Mouse (Mus musculus) kidney, embryonic 15.5 days (tissue): ENCODE measurements around the gene BC028528. TPM values are rescaled to one million over a fixed set of nuclear protein-coding genes. Genes with fewer than 3 reads are reported as not detected.
"Not testable (repeated sequence)": the region's sequence is repeated elsewhere in the genome, so short reads cannot be mapped to it uniquely, and the experiment has no call there.

Experiments
- ATAC-seq: fragments of 200-750 bp; cut with Nextera tagmentation; replicated peaks from 2 replicates; pipeline ENCODE4 v1.8.0; 2017; ENCODE audit warnings: moderate TSS enrichment; ENCODE audit not compliant: low FRiP score
- H3K27ac ChIP-seq: fragments of 300-500 bp; sonication (generic); 2 replicates; pipeline ENCODE4 v1.5.1; 2015; ENCODE audit warnings: mild to moderate bottlenecking, inconsistent platforms
- H3K27me3 ChIP-seq: fragments of 300-500 bp; sonication (generic); 2 replicates; pipeline ENCODE4 v1.6.1; 2015; ENCODE audit warnings: inconsistent platforms
- H3K36me3 ChIP-seq: fragments of 300-500 bp; sonication (generic); 2 replicates; pipeline ENCODE4 v1.6.1; 2015; ENCODE audit warnings: inconsistent platforms
- H3K4me1 ChIP-seq: fragments of 300-500 bp; sonication (generic); 2 replicates; pipeline ENCODE4 v1.6.1; 2015; ENCODE audit warnings: inconsistent platforms
- H3K4me2 ChIP-seq: fragments of 300-500 bp; sonication (generic); 2 replicates; pipeline ENCODE4 v1.6.1; 2015; ENCODE audit warnings: moderate library complexity, mild to moderate bottlenecking, inconsistent platforms
- H3K4me3 ChIP-seq: fragments of 300-500 bp; sonication (generic); replicated peaks from 2 replicates; pipeline ENCODE4 v1.5.1; 2015; ENCODE audit warnings: mild to moderate bottlenecking, inconsistent platforms
- H3K9ac ChIP-seq: fragments of 300-500 bp; sonication (generic); 2 replicates; pipeline ENCODE4 v1.6.1; 2015; ENCODE audit warnings: mild to moderate bottlenecking, inconsistent platforms
- H3K9me3 ChIP-seq: fragments of 300-500 bp; sonication (generic); replicated peaks from 2 replicates; pipeline ENCODE4 v1.6.1; 2016; ENCODE audit warnings: inconsistent platforms
- WGBS: fragments of 180-500 bp; shearing (Covaris S2); methylation state at CpG from one replicate; pipeline ENCODE4 v1.1.7; 2015; ENCODE audit warnings: mixed read lengths; 5-methylcytosine and 5-hydroxymethylcytosine counted together
- polyA plus RNA-seq: library from polyadenylated mRNA; unstranded; fragments of >200 nt; fragmentation: Nextera tagmentation; extraction: Ambion mirVana; gene quantifications from 2 replicates; pipeline ENCODE4 v1.2.1, GENCODE M21; 2015

Gene BC028528
- polyA plus RNA-seq, 1 experiment from 2014 or later: 42.3 TPM

- H3K4me3 ChIP-seq: peak overlapping the region; percentile 38
- H3K36me3 ChIP-seq: no peaks in the 10 kb centered on the region
- no peaks in the 10 kb centered on the region for H3K9me3 ChIP-seq
- H3K4me1 ChIP-seq: peaks cover 75% of the 10 kb centered on the region
- H3K27me3 ChIP-seq: peaks cover 12% of the 10 kb centered on the region
- peak; percentile 47 for ATAC-seq
- 3% methylated on average over 14 of the region's 15 CpGs for WGBS
- H3K9ac ChIP-seq: peak overlapping the region; percentile 36; the same call in 1 of the 2 replicates
- peak overlapping the region; percentile 64; the same call in 1 of the 2 replicates for H3K27ac ChIP-seq
- peak overlapping the region; percentile 76 for H3K4me2 ChIP-seq
Observed at GRCm38 (mm10) chr3:95903753-95904502, 12.1 kb upstream of the BC028528 start.

DNA sequence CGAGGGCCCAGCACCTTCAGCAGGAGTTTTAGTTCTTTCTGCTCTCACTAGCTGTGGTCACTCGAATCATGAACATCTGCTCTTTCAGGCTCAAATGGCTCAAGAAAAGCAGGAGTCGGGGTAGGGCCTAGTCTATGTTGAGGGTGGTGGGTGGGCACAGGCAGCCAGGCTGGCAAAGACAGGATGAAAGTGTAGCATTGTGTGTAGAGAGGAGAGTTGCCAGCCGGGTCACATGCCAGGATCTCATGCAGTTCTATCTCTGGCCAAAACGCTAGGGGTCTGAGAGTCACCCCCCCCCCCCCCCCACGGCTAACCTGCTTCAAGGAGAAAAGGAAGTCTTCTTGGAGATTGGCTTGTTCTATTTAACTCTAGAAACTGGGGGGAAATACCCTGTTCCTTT, 10.8 kb upstream of the BC028528 start:
- no peaks in the 10 kb centered on the region for H3K9me3 ChIP-seq
- ATAC-seq: no peak
- H3K27ac ChIP-seq: peak overlapping the region; percentile 72
- peaks cover 9% of the 10 kb centered on the region; the same call in 1 of the 2 replicates for H3K36me3 ChIP-seq
- peaks cover 77% of the 10 kb centered on the region for H3K4me1 ChIP-seq
- peaks cover 12% of the 10 kb centered on the region for H3K27me3 ChIP-seq
- 21% methylated on average over 6 of the region's 6 CpGs for WGBS
- H3K4me2 ChIP-seq: peak overlapping the region; percentile 76
- H3K4me3 ChIP-seq: no peak overlapping the region
- no peak overlapping the region for H3K9ac ChIP-seq

DNA sequence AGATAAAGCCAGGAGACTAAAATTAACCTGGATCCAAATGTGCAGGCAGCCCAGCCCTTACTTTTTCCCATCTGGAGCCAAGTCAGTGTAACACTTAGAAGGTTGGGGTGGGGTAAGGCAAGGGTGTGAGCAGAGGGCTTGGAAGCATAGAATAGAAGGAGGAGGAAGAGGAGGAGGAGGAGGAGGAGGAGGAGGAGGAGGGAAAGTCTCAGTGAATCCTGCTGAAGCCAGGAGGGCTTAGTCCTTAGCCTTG, 10.5 kb upstream of the BC028528 start:
- H3K27ac ChIP-seq: peak overlapping the region; percentile 72
- peaks cover 76% of the 10 kb centered on the region for H3K4me1 ChIP-seq
- no peak overlapping the region for H3K9ac ChIP-seq
- peaks cover 12% of the 10 kb centered on the region; the same call in 1 of the 2 replicates for H3K27me3 ChIP-seq
- H3K4me2 ChIP-seq: peak overlapping the region; percentile 76
- peaks cover 12% of the 10 kb centered on the region; the same call in 1 of the 2 replicates for H3K36me3 ChIP-seq
- no peak overlapping the region for H3K4me3 ChIP-seq
- H3K9me3 ChIP-seq: no peaks in the 10 kb centered on the region
- ATAC-seq: no peak

DNA sequence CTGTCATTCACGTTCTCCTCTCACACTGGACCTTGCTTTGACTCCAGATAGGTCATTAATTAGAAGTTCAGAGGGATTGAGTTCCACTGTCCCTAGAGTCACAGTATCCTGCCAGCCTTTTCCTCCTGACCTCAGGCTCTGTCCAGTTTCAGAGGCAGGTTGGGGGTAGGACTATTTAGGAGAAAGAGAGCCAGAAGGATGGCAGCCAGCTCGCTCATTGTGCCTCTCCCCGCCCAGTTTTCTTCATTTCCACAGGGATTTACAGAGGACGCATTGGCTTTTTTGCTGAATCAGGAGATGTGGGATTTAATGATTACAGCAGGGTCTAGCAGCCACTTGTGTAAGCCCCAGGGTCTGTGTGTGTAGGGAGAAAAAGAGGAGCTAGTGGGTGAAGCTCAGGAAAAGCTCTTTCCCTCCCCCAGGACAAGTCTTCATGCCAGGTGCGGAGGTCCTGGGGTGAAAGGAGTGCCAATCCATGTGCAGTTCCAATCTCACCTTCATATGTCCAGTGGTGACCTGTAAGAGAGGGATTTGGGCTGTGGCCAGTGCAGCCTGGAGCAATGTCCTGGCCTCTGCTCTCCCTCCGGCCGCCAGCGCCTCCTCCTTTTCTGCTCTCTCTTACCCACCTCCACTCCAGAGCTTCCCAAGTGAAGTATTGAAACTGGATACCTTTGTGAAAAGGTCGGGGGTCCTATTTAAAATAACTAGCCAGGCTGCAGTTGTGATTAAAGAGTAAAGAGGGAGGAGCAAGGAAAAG, 10.0 kb upstream of the BC028528 start:
- no peak overlapping the region; the same call in 1 of the 2 replicates for H3K9ac ChIP-seq
- no peak for ATAC-seq
- 35% methylated on average over 9 of the region's 9 CpGs for WGBS
- H3K27me3 ChIP-seq: peaks cover 12% of the 10 kb centered on the region; the same call in 1 of the 2 replicates
- no peak overlapping the region for H3K4me3 ChIP-seq
- H3K36me3 ChIP-seq: peaks cover 12% of the 10 kb centered on the region; the same call in 1 of the 2 replicates
- peak overlapping the region; percentile 76 for H3K4me2 ChIP-seq
- no peaks in the 10 kb centered on the region for H3K9me3 ChIP-seq
- peaks cover 71% of the 10 kb centered on the region for H3K4me1 ChIP-seq
- H3K27ac ChIP-seq: peak overlapping the region; percentile 65

DNA sequence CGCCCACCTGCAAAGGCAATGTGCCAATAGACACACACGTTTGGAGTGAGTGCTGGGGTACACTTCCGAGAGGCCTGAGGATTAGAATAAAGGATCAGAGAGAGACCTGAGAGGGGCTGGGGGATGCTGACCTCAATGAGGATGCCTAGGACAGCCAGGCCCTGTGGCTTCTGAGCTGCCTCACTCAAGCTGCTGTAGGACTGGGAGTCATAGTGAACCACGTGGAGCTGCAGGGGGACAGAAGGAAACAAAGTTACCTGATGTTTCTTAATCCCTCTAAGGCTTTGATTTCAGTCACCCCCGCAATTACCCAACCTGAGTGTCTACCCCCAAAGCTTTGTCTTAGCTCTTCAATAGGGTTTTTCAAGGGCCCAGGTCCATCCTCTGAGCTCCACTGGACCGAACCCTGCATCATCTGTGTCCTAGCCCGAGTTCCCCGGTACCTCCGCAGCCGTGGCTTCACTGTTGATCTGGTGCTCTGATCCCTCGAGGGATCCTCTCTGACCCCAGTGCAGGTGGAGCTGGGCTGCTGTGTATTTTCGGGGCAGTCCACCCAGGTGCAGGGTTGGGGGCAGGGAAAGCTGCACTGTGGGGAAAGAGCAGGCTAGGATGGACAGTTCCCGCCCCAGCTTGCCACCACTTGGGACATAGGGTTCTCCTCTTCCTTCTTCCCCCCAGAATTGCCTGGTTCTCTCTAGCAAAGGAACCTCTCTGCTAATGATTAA, 8.2 kb upstream of the BC028528 start:
- WGBS: 74% methylated on average over 13 of the region's 13 CpGs

DNA sequence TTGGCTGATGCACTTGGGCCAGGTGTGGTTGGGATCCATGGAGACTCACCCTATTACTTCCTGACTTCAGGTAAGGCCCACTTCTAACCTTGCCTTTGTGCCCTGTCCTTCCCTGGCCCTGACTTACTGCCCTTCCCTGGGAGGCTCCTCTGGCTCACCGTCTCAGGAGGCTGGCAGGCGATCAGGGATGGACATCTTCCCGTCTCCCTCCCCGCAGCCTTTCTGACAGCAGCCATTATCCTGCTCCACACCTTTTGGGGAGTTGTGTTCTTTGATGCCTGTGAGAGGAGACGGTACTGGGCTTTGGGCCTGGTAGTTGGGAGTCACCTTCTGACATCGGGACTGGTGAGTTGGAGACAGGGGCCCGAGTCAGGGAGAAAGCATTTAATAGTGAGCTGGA, 3.7 kb upstream of the BC028528 start:
- peaks cover 18% of the 10 kb centered on the region for H3K36me3 ChIP-seq
- peaks cover 52% of the 10 kb centered on the region for H3K4me1 ChIP-seq
- not testable (repeated sequence) for ATAC-seq, H3K9ac ChIP-seq, H3K9me3 ChIP-seq, H3K27ac ChIP-seq, H3K27me3 ChIP-seq
- WGBS: 81% methylated on average over 7 of the region's 7 CpGs
- H3K4me3 ChIP-seq: 0 out of 2 replicates have a peak overlapping the region, but pooled peaks have one; percentile 73
- peak overlapping the region; percentile 72; the same call in 1 of the 2 replicates for H3K4me2 ChIP-seq

More for the DNA sequence above, 8.2 kb upstream of the BC028528 start:
- Histone ChIP-seq H3K36me3 (peaks cover 18% of the 10 kb centered on the region), H3K9ac (no peak overlapping the region), H3K27ac (0 out of 2 replicates have a peak overlapping the region, but pooled peaks have one; percentile 6), H3K4me2 (no peak overlapping the region), H3K9me3 (no peaks in the 10 kb centered on the region), H3K4me1 (peaks cover 58% of the 10 kb centered on the region), H3K4me3 (no peak overlapping the region), H3K27me3 (peaks cover 8% of the 10 kb centered on the region; the same call in 1 of the 2 replicates)
- no peak for ATAC-seq

DNA sequence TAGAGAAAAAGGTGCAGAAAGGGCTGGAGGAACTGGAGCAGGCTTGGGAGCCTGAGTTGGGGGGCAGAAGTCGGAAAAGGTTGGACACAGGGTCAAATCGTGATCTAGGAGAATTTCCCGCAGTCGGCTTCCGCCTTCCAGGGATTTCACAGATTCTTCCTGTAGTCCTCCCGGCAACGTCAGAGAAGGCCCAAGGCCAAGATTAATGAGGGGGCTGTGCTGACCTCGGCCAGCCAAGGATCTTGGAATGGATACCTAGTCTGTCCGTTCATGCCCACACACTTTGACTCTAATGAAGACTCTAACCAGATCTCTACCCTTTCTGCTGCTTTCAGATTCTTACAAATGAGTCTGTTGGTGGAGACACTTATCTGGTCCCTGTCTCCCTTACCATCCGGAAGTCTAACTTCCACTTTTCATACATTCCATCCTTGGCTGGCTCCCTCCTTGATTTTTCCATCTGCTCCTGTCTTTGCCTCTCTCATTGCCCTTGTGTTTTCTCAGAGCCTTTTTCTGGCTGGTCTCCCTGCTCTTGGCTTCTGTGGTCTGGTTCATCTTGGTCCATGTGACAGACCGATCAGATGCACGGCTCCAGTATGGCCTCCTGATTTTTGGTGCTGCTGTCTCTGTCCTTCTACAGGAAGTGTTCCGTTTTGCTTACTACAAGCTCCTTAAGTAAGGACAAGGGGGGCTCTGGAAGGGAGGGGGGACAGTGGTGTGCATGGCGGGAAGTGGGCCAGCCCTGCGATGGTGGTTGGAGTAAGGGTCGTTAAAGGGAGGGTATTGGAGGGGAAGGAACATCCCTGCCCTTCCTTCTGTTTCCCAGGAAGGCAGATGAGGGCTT, 2.7 kb upstream of the BC028528 start:
- Histone ChIP-seq H3K27me3 (no peaks in the 10 kb centered on the region), H3K27ac (peak overlapping the region; percentile 93), H3K36me3 (peaks cover 18% of the 10 kb centered on the region), H3K9ac (peak overlapping the region; percentile 69), H3K4me2 (peak overlapping the region; percentile 72), H3K4me3 (peak overlapping the region; percentile 73), H3K9me3 (no peaks in the 10 kb centered on the region), H3K4me1 (peaks cover 48% of the 10 kb centered on the region)
- ATAC-seq: peak; percentile 23; the same call in 1 of the 2 replicates
- 4% methylated on average over 16 of the region's 16 CpGs for WGBS

DNA sequence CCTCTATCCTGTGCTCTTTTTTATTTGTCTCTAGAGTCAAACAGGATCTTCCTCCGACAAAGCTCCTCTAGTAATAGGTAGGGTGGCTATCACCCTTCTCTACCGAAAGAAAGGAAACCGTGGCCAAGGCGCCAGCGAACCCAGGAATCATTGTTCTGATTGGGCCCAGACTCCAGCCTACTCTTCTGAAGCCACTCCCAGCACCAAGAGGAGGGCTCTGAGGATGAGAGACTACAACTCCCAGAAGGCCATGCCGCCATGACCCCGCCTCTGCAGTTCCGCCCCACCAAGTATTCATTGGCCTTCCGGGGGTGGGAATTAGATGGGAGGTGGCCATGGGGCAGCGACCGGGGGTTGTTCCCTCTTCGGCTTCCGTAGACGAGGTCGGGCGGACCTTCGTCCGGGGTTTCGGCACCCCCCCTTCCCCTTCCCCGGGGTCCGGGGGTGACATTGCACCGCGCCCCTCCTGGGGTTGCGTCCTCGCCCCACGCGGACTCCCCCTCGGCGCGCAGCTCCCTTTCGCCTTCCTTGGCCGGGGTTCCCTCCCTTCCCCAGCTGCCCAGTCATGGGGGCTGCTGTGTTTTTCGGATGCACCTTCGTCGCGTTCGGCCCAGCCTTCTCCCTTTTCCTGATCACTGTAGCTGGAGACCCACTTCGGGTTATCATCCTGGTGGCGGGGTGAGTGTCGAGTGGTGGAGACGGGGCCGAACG, 2.0 kb upstream of the BC028528 start, which contains the start of gene Aph1a:
Gene Aph1a (plus strand): TSS at position 364 of the 711 bp plus-strand sequence.
- peaks cover 18% of the 10 kb centered on the region for H3K36me3 ChIP-seq
- under 1% methylated on average over 31 of the region's 43 CpGs for WGBS
- peak; percentile 96 for ATAC-seq

GRCm38 (mm10) chr3:95893126-95893525, 1.3 kb upstream of the BC028528 start:
- Histone ChIP-seq H3K36me3 (peaks cover 14% of the 10 kb centered on the region), H3K9ac (0 out of 2 replicates have a peak overlapping the region, but pooled peaks have one; percentile 6), H3K9me3 (no peaks in the 10 kb centered on the region), H3K27ac (peak overlapping the region; percentile 93), H3K4me1 (peaks cover 39% of the 10 kb centered on the region), H3K27me3 (no peaks in the 10 kb centered on the region), H3K4me3 (peak overlapping the region; percentile 73), H3K4me2 (peak overlapping the region; percentile 72)
- no peak for ATAC-seq
- 8% methylated on average over 7 of the region's 7 CpGs for WGBS

More for the DNA sequence above, 2.0 kb upstream of the BC028528 start, which contains the start of gene Aph1a:
- H3K27me3 ChIP-seq, H3K9me3 ChIP-seq: not testable (repeated sequence)
- Histone ChIP-seq H3K9ac (peak within 1 kb of the TSS; percentile 69), H3K4me2 (peak within 1 kb of the TSS; percentile 72), H3K4me3 (peak within 1 kb of the TSS; percentile 73), H3K4me1 (peaks cover 40% of the 10 kb centered on the region), H3K27ac (peak within 1 kb of the TSS; percentile 93)
